In the genomic region with DNA sequence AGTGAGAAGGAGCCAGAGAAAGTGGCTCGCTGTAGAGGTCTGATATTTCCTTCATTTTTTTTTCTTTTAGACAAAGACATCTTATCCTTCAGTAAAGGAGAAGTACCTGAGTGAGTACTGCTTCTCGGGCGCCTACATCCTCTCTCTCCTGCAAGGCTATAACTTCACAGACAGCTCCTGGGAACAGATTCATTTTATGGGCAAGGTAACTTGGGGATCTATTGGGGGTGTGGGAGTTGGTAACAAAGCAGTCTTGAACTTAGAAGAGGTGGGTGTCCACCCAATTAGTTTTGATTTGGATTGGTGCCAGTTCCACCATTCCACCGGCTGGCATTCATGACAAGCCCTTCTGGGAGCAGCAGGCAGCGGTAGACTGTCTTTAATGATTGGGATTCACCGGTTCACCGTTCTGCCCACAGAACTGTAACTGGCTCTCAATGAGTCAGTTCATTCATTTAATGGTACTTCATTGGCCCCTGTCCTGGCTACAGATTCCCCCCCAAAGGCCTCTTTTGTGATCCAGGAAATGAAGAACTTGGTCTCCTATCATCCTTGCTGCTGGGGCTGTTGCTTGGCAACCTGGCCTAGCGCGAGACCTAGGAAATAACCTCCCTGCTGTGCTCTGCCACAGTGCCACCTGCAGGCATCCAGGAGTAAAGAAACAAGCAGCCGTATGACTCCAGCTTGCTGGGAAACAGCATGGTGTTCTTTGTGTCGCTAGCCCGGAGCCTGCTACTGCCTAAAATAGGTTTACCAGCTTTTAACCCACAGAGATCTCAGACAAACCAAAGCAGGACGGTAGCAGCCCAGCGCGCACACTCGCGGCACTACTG, we compare ENCODE assay signal across 8 mouse cellular contexts. TPM values are rescaled to one million over a fixed set of nuclear protein-coding genes. Genes with fewer than 3 reads are reported as not detected.
A peak's percentile ranks its signal among the peaks of the same experiment; 100 is the strongest.
DNase-seq lines count a peak whose midpoint lies in the region; ATAC-seq and TF ChIP-seq lines count a peak whose summit lies in the region.

No protein-coding gene starts in this region.

- DNase-seq in c-Kit-positive CD71-positive TER-119-positive erythroid progenitor cells, embryonic 14.5 days (ENCODE audit: low spot score), result peak; percentile 19
- DNase-seq in kidney, postnatal 14 days, result peak; percentile 66
- DNase-seq in liver, embryonic 13.5 days, result peak; percentile 36
- DNase-seq in testis, postnatal 10 days (ENCODE audit: low spot score), result peak; percentile 87

- no peaks in the 10 kb centered on the region for H3K4me1 ChIP-seq in ES-Bruce4 (ENCODE audit: control insufficient read depth, insufficient read depth, low read length)
- H3K4me1 ChIP-seq in forebrain, embryonic 12.5 days, result peaks cover 16% of the 10 kb centered on the region
- H3K4me1 ChIP-seq in heart, embryonic 16.5 days (ENCODE audit: control insufficient read depth, insufficient read depth, low read length), result no peaks in the 10 kb centered on the region; the same call in 1 of the 2 replicates
- H3K4me1 ChIP-seq in liver, embryonic 13.5 days (replicated peaks), result 0 out of 2 replicates have a peak, but pooled peaks cover 3% of the 10 kb centered on the region
- H3K4me1 ChIP-seq in neural tube, embryonic 12.5 days, result peaks cover 5% of the 10 kb centered on the region; the same call in 1 of the 2 replicates

- peak overlapping the region; percentile 46 for H3K4me2 ChIP-seq in forebrain, embryonic 12.5 days
- H3K4me2 ChIP-seq in heart, embryonic 16.5 days (ENCODE audit: low read depth, low read length), result peak overlapping the region; percentile 62
- peak overlapping the region; percentile 40; the same call in 1 of the 2 replicates for H3K4me2 ChIP-seq in liver, embryonic 13.5 days
- peak overlapping the region; percentile 54 for H3K4me2 ChIP-seq in neural tube, embryonic 12.5 days (replicated peaks)

- peak; percentile 96 for ATAC-seq in forebrain, embryonic 12.5 days (ENCODE audit: low FRiP score)
- peak; percentile 69 for ATAC-seq in heart, embryonic 16.5 days (replicated peaks; ENCODE audit: extremely low read depth, insufficient read depth, low FRiP score)
- ATAC-seq in liver, embryonic 13.5 days (ENCODE audit: low read depth), result no peak
- ATAC-seq in neural tube, embryonic 12.5 days (ENCODE audit: low FRiP score, low read depth), result peak; percentile 93

- peak; percentile 94 for TF ChIP-seq CTCF in ES-Bruce4 (IDR thresholded peaks at IDR 0.05; ENCODE audit: low read depth, low read length)

- no peaks in the 10 kb centered on the region for H3K36me3 ChIP-seq in ES-Bruce4 (ENCODE audit: control insufficient read depth, insufficient read depth, low read length, poor library complexity, severe bottlenecking)
- H3K36me3 ChIP-seq in forebrain, embryonic 12.5 days (replicated peaks), result 0 out of 2 replicates have a peak, but pooled peaks cover 4% of the 10 kb centered on the region
- no peaks in the 10 kb centered on the region for H3K36me3 ChIP-seq in heart, embryonic 16.5 days (ENCODE audit: control insufficient read depth, insufficient read depth)
- no peaks in the 10 kb centered on the region for H3K36me3 ChIP-seq in liver, embryonic 13.5 days
- H3K36me3 ChIP-seq in neural tube, embryonic 12.5 days, result peaks cover 4% of the 10 kb centered on the region; the same call in 1 of the 2 replicates

- no peak for TF ChIP-seq POLR2A in ES-Bruce4 (IDR thresholded peaks at IDR 0.05; ENCODE audit: insufficient read depth, low read length)

- H3K4me3 ChIP-seq in ES-Bruce4 (ENCODE audit: low read depth, low read length), result no peak overlapping the region
- peak overlapping the region; percentile 17; the same call in 1 of the 2 replicates for H3K4me3 ChIP-seq in forebrain, embryonic 12.5 days (replicated peaks)
- H3K4me3 ChIP-seq in heart, embryonic 16.5 days (ENCODE audit: low read length), result peak overlapping the region; percentile 34
- no peak overlapping the region for H3K4me3 ChIP-seq in liver, embryonic 13.5 days (replicated peaks)
- no peak overlapping the region; the same call in 1 of the 2 replicates for H3K4me3 ChIP-seq in neural tube, embryonic 12.5 days

- no peak overlapping the region for H3K27ac ChIP-seq in ES-Bruce4 (ENCODE audit: insufficient read depth, low read length)
- H3K27ac ChIP-seq in forebrain, embryonic 12.5 days, result peak overlapping the region; percentile 77
- H3K27ac ChIP-seq in heart, embryonic 16.5 days (ENCODE audit: low read length), result no peak overlapping the region
- no peak overlapping the region for H3K27ac ChIP-seq in liver, embryonic 13.5 days
- 0 out of 2 replicates have a peak overlapping the region, but pooled peaks have one; percentile 3 for H3K27ac ChIP-seq in neural tube, embryonic 12.5 days

- WGBS in forebrain, embryonic 12.5 days, result 18% methylated on average over 17 of the region's 17 CpGs
- WGBS in heart, embryonic 16.5 days, result 29% methylated on average over 17 of the region's 17 CpGs
- 24% methylated on average over 17 of the region's 17 CpGs for WGBS in liver, embryonic 13.5 days (ENCODE audit: insufficient replicate concordance)
- 18% methylated on average over 17 of the region's 17 CpGs for WGBS in neural tube, embryonic 12.5 days

- H3K9me3 ChIP-seq in ES-Bruce4 (replicated peaks; ENCODE audit: control insufficient read depth, insufficient read depth, low read length, poor library complexity, severe bottlenecking), result no peaks in the 10 kb centered on the region
- H3K9me3 ChIP-seq in forebrain, embryonic 12.5 days, result no peaks in the 10 kb centered on the region
- H3K9me3 ChIP-seq in heart, embryonic 16.5 days (replicated peaks; ENCODE audit: control insufficient read depth, low read length), result no peaks in the 10 kb centered on the region
- no peaks in the 10 kb centered on the region for H3K9me3 ChIP-seq in liver, embryonic 13.5 days (replicated peaks)
- no peaks in the 10 kb centered on the region for H3K9me3 ChIP-seq in neural tube, embryonic 12.5 days

- 0 out of 2 replicates have a peak, but pooled peaks have one; percentile 8 for TF ChIP-seq EP300 in ES-Bruce4 (IDR thresholded peaks at IDR 0.05; ENCODE audit: insufficient read depth, low read depth, low read length)

- H3K9ac ChIP-seq in ES-Bruce4 (ENCODE audit: low read depth, poor library complexity, severe bottlenecking), result no peak overlapping the region
- peak overlapping the region; percentile 48 for H3K9ac ChIP-seq in forebrain, embryonic 12.5 days
- peak overlapping the region; percentile 65 for H3K9ac ChIP-seq in heart, embryonic 16.5 days (ENCODE audit: low read length)
- no peak overlapping the region for H3K9ac ChIP-seq in liver, embryonic 13.5 days
- 0 out of 2 replicates have a peak overlapping the region, but pooled peaks have one; percentile 48 for H3K9ac ChIP-seq in neural tube, embryonic 12.5 days

- H3K27me3 ChIP-seq in ES-Bruce4 (ENCODE audit: control insufficient read depth, insufficient read depth, low read length, poor library complexity, severe bottlenecking), result no peaks in the 10 kb centered on the region
- H3K27me3 ChIP-seq in forebrain, embryonic 12.5 days, result no peaks in the 10 kb centered on the region
- H3K27me3 ChIP-seq in heart, embryonic 16.5 days (ENCODE audit: control insufficient read depth, insufficient read depth, low read length), result no peaks in the 10 kb centered on the region
- no peaks in the 10 kb centered on the region for H3K27me3 ChIP-seq in liver, embryonic 13.5 days
- H3K27me3 ChIP-seq in neural tube, embryonic 12.5 days (replicated peaks), result no peaks in the 10 kb centered on the region

RNA-seq across cellular contexts. Expression of a gene that starts 11.7 kb away (rescaled TPM):
- polyA plus RNA-seq in ES-Bruce4 (2011; ENCODE audit: insufficient read depth, insufficient read length, low read depth, missing spikeins), result 0.53 and 0.60 TPM in 2 replicates
- polyA plus RNA-seq in forebrain, embryonic 12.5 days (2016; fragmentation: Nextera tagmentation; extraction: Ambion mirVana), result 0.38 TPM in 1 of 2 replicates, not detected in the other
- not detected in 2 replicates for polyA plus RNA-seq in heart, embryonic 16.5 days (2015; fragmentation: Nextera tagmentation; extraction: Ambion mirVana)
- polyA plus RNA-seq in liver, embryonic 13.5 days (2015; fragmentation: Nextera tagmentation; extraction: Ambion mirVana), result 1.3 and 1.7 TPM in 2 replicates
- 0.08 and 0.32 TPM in 2 replicates for polyA plus RNA-seq in neural tube, embryonic 12.5 days (2016; fragmentation: Nextera tagmentation; extraction: Ambion mirVana)

Comparison
In these comparisons a context has a peak if more than half of its experiments do, and no peak if none do; other contexts are left out.
1. H3K27ac ChIP-seq: peak in forebrain, embryonic 12.5 days (single experiment) and neural tube, embryonic 12.5 days (single experiment); none in ES-Bruce4 (single experiment), heart, embryonic 16.5 days (single experiment) and liver, embryonic 13.5 days (single experiment).
2. H3K4me3 ChIP-seq: peak in forebrain, embryonic 12.5 days (single experiment) and heart, embryonic 16.5 days (single experiment); none in ES-Bruce4 (single experiment), liver, embryonic 13.5 days (single experiment) and neural tube, embryonic 12.5 days (single experiment).
3. H3K9ac ChIP-seq: peak in forebrain, embryonic 12.5 days (single experiment), heart, embryonic 16.5 days (single experiment) and neural tube, embryonic 12.5 days (single experiment); none in ES-Bruce4 (single experiment) and liver, embryonic 13.5 days (single experiment).
4. DNase-seq: peak in every context shown above with its lines; median percentile 87 in testis, postnatal 10 days; 66 in kidney, postnatal 14 days; 36 in liver, embryonic 13.5 days; 19 in c-Kit-positive CD71-positive TER-119-positive erythroid progenitor cells, embryonic 14.5 days.
5. Peak in every context shown above with its lines, with median percentiles within 50 percentile points of each other: H3K4me2 ChIP-seq.